Mouse (Mus musculus): ENCODE data around the gene Trhde. TPM values are rescaled to one million over a fixed set of nuclear protein-coding genes. Genes with fewer than 3 reads are reported as not detected.

Trhde gene
- under 1 TPM; 0.28 to 0.59 TPM for total RNA-seq (2021)
- long read RNA-seq, experiment 1, result 0 reads
- long read RNA-seq, experiment 2, result 0 reads

GRCm38 (mm10) chr10:114802161-114802651 lies at the start of gene Trhde:
Gene Trhde, minus strand, starts transcription at chr10:114802307.
- no peak for DNase-seq

- DNase-seq, result no peak
These were observed 39.9 kb upstream of the Trhde start for GRCm38 (mm10) chr10:114841966-114842365.

GRCm38 (mm10) chr10:114841440-114841839 lies 39.3 kb upstream of the Trhde start:
- no peak for DNase-seq

- no peak for DNase-seq
These were observed 29.2 kb upstream of the Trhde start for GRCm38 (mm10) chr10:114831313-114831712.

- no peak for DNase-seq
These were observed 6.7 kb upstream of the Trhde start for GRCm38 (mm10) chr10:114808799-114809198.

GRCm38 (mm10) chr10:114805884-114806283 lies 3.8 kb upstream of the Trhde start:
- DNase-seq, result no peak

- peak; percentile 31 for DNase-seq
These were observed 498 bp downstream of the Trhde start for GRCm38 (mm10) chr10:114801457-114802160.

- DNase-seq, result no peak
These were observed 1.5 kb downstream of the Trhde start for GRCm38 (mm10) chr10:114800331-114801304.

GRCm38 (mm10) chr10:114799481-114799880 lies 2.6 kb downstream of the Trhde start:
- no peak for DNase-seq

GRCm38 (mm10) chr10:114798788-114799187 lies 3.3 kb downstream of the Trhde start:
- DNase-seq, result no peak

GRCm38 (mm10) chr10:114798218-114798617 lies 3.9 kb downstream of the Trhde start:
- DNase-seq, result no peak

GRCm38 (mm10) chr10:114797664-114798063 lies 4.4 kb downstream of the Trhde start:
- no peak for DNase-seq

GRCm38 (mm10) chr10:114796872-114797271 lies 5.2 kb downstream of the Trhde start:
- DNase-seq, result no peak

- no peak for DNase-seq
These were observed 7.9 kb downstream of the Trhde start for GRCm38 (mm10) chr10:114794214-114794613.

- DNase-seq, result no peak
These were observed 36.2 kb downstream of the Trhde start for GRCm38 (mm10) chr10:114765914-114766313.

GRCm38 (mm10) chr10:114762125-114762524 lies 40.0 kb downstream of the Trhde start:
- no peak for DNase-seq

GRCm38 (mm10) chr10:114759240-114759639 lies 42.9 kb downstream of the Trhde start:
- no peak for DNase-seq

- no peak for DNase-seq
These were observed 43.5 kb downstream of the Trhde start for GRCm38 (mm10) chr10:114758614-114759013.

- no peak for DNase-seq
These were observed 59.1 kb downstream of the Trhde start for GRCm38 (mm10) chr10:114742755-114743705.

- no peak for DNase-seq
These were observed 62.2 kb downstream of the Trhde start for GRCm38 (mm10) chr10:114739916-114740315.

- no peak for DNase-seq
These were observed 64.5 kb downstream of the Trhde start for GRCm38 (mm10) chr10:114737581-114737980.

- no peak for DNase-seq
These were observed 65.7 kb downstream of the Trhde start for GRCm38 (mm10) chr10:114736377-114736776.

Measured in gastrocnemius, postnatal 25 days (tissue).